Mouse (Mus musculus): ENCODE results near the gene Pygl. TPM values are rescaled to one million over a fixed set of nuclear protein-coding genes. Genes with fewer than 3 reads are reported as not detected.

Gene Pygl
- polyA plus RNA-seq (2015; fragmentation: Nextera tagmentation; extraction: Ambion mirVana) = 85.1 and 94.2 TPM in 2 replicates

GRCm38 (mm10) chr12:70231294-70231693, at the start of gene Pygl:
Gene Pygl (minus strand): TSS chr12:70231488.
- Histone ChIP-seq H3K36me3 (ENCODE audit: control insufficient read depth, insufficient read depth, low read length) (no peaks in the 10 kb centered on the region), H3K27me3 (ENCODE audit: control insufficient read depth, insufficient read depth, low read depth, low read length) (no peaks in the 10 kb centered on the region), H3K4me2 (ENCODE audit: low read depth, low read length) (peak within 1 kb of the TSS; percentile 51), H3K27ac (ENCODE audit: low read length) (peak within 1 kb of the TSS; percentile 93), H3K4me3 (ENCODE audit: low read length) (peak within 1 kb of the TSS; percentile 36), H3K4me1 (replicated peaks; ENCODE audit: control insufficient read depth, insufficient read depth, low read length) (peaks cover 24% of the 10 kb centered on the region), H3K9me3 (ENCODE audit: control insufficient read depth, low read length) (no peaks in the 10 kb centered on the region), H3K9ac (ENCODE audit: low read length) (peak within 1 kb of the TSS; percentile 51)
- ATAC-seq (ENCODE audit: low read depth) = peak; percentile 53
- WGBS = 60% methylated on average over 2 of the region's 2 CpGs

GRCm38 (mm10) chr12:70280930-70281329, 49.6 kb upstream of the Pygl start:
- WGBS = 84% methylated on average over 2 of the region's 2 CpGs
- Histone ChIP-seq H3K9me3 (ENCODE audit: control insufficient read depth, low read length) (no peaks in the 10 kb centered on the region), H3K4me1 (replicated peaks; ENCODE audit: control insufficient read depth, insufficient read depth, low read length) (no peaks in the 10 kb centered on the region), H3K4me2 (ENCODE audit: low read depth, low read length) (no peak overlapping the region), H3K4me3 (ENCODE audit: low read length) (no peak overlapping the region), H3K27me3 (ENCODE audit: control insufficient read depth, insufficient read depth, low read depth, low read length) (no peaks in the 10 kb centered on the region), H3K27ac (ENCODE audit: low read length) (no peak overlapping the region), H3K36me3 (ENCODE audit: control insufficient read depth, insufficient read depth, low read length) (no peaks in the 10 kb centered on the region), H3K9ac (ENCODE audit: low read length) (no peak overlapping the region)
- no peak for ATAC-seq (ENCODE audit: low read depth)

DNA sequence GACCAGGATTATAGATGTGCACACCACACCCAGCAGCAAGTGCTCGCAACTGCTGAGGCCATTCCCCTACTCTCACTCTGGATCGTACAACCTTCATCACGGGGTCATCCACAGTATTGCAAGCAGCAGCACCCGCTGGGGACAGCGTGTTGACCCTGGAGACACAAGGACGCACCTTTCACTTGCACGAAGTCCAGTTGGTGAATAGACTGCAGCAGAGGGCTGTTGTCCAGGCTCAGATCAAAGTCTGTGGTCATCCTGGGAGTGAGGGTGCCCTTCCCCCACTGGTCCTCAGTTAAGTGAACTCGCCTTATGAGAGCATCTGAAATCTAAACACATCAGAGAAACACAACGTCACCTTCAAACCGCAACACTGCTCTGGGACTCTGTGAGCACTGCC, 49.1 kb upstream of the Pygl start:
- 63% methylated on average over 10 of the region's 10 CpGs for WGBS
- Histone ChIP-seq H3K36me3 (ENCODE audit: control insufficient read depth, insufficient read depth, low read length) (no peaks in the 10 kb centered on the region), H3K4me1 (replicated peaks; ENCODE audit: control insufficient read depth, insufficient read depth, low read length) (no peaks in the 10 kb centered on the region), H3K27ac (ENCODE audit: low read length) (no peak overlapping the region), H3K4me2 (ENCODE audit: low read depth, low read length) (no peak overlapping the region), H3K9me3 (ENCODE audit: control insufficient read depth, low read length) (no peaks in the 10 kb centered on the region), H3K9ac (ENCODE audit: low read length) (no peak overlapping the region), H3K4me3 (ENCODE audit: low read length) (no peak overlapping the region), H3K27me3 (ENCODE audit: control insufficient read depth, insufficient read depth, low read depth, low read length) (no peaks in the 10 kb centered on the region)
- no peak for ATAC-seq (ENCODE audit: low read depth)

GRCm38 (mm10) chr12:70277071-70277939, 46.0 kb upstream of the Pygl start:
- no peaks in the 10 kb centered on the region for H3K4me1 ChIP-seq (replicated peaks; ENCODE audit: control insufficient read depth, insufficient read depth, low read length)
- H3K4me2 ChIP-seq (ENCODE audit: low read depth, low read length) = no peak overlapping the region
- no peaks in the 10 kb centered on the region for H3K27me3 ChIP-seq (ENCODE audit: control insufficient read depth, insufficient read depth, low read depth, low read length)
- 57% methylated on average over 12 of the region's 12 CpGs for WGBS
- no peak for ATAC-seq (ENCODE audit: low read depth)
- H3K36me3 ChIP-seq (ENCODE audit: control insufficient read depth, insufficient read depth, low read length) = no peaks in the 10 kb centered on the region
- no peaks in the 10 kb centered on the region for H3K9me3 ChIP-seq (ENCODE audit: control insufficient read depth, low read length)
- H3K4me3 ChIP-seq (ENCODE audit: low read length) = no peak overlapping the region
- H3K9ac ChIP-seq (ENCODE audit: low read length) = no peak overlapping the region
- no peak overlapping the region for H3K27ac ChIP-seq (ENCODE audit: low read length)

DNA sequence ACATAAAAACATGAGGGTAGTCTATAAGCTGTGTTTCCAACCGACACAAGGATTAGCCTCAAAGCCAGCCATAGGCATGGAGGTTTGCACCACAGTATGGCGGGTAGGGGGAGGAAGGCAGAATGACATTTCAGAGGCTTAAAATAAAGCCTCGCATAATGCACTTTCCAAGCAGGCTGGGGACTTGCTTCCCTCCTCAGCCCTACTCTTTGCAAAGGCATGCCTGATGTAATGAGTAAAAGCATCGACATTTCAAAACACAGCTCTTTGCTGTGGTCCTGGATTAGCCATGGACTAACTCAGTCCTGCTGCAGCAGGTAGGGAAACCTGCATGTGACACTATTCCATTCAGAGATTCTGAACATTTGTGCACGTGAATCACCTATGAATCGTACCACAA, 38.4 kb upstream of the Pygl start:
- no peak overlapping the region for H3K9ac ChIP-seq (ENCODE audit: low read length)
- H3K4me2 ChIP-seq (ENCODE audit: low read depth, low read length) = no peak overlapping the region
- H3K9me3 ChIP-seq (ENCODE audit: control insufficient read depth, low read length) = no peaks in the 10 kb centered on the region
- 76% methylated on average over 6 of the region's 6 CpGs for WGBS
- 0 out of 2 replicates have a peak, but pooled peaks cover 2% of the 10 kb centered on the region for H3K4me1 ChIP-seq (replicated peaks; ENCODE audit: control insufficient read depth, insufficient read depth, low read length)
- H3K4me3 ChIP-seq (ENCODE audit: low read length) = no peak overlapping the region
- no peaks in the 10 kb centered on the region for H3K36me3 ChIP-seq (ENCODE audit: control insufficient read depth, insufficient read depth, low read length)
- ATAC-seq (ENCODE audit: low read depth) = no peak
- no peak overlapping the region for H3K27ac ChIP-seq (ENCODE audit: low read length)
- H3K27me3 ChIP-seq (ENCODE audit: control insufficient read depth, insufficient read depth, low read depth, low read length) = no peaks in the 10 kb centered on the region

DNA sequence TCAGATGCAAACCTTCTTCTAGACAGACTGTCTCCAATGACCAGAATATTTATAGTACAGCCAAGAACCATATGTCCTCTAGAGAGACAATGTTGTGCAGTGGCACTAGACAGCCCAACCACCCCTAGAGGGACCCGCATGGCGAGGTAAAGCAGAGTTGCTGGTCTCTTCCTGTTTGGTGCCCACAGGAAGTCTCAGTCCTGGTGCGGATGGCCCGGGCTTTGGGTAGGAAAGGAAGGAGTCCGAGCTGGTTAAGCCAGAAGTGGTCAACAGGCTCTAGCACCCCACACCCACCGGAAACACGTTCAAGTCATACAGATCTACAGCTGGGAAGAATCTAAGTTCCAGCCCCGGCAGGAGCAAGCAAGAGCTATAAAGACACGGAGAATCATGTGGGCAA, 36.0 kb upstream of the Pygl start:
- Histone ChIP-seq H3K27me3 (ENCODE audit: control insufficient read depth, insufficient read depth, low read depth, low read length) (no peaks in the 10 kb centered on the region), H3K4me2 (ENCODE audit: low read depth, low read length) (no peak overlapping the region), H3K9ac (ENCODE audit: low read length) (no peak overlapping the region), H3K4me3 (ENCODE audit: low read length) (no peak overlapping the region), H3K4me1 (replicated peaks; ENCODE audit: control insufficient read depth, insufficient read depth, low read length) (0 out of 2 replicates have a peak, but pooled peaks cover 2% of the 10 kb centered on the region), H3K27ac (ENCODE audit: low read length) (no peak overlapping the region), H3K36me3 (ENCODE audit: control insufficient read depth, insufficient read depth, low read length) (no peaks in the 10 kb centered on the region), H3K9me3 (ENCODE audit: control insufficient read depth, low read length) (no peaks in the 10 kb centered on the region)
- ATAC-seq (ENCODE audit: low read depth) = no peak
- 79% methylated on average over 9 of the region's 9 CpGs for WGBS

DNA sequence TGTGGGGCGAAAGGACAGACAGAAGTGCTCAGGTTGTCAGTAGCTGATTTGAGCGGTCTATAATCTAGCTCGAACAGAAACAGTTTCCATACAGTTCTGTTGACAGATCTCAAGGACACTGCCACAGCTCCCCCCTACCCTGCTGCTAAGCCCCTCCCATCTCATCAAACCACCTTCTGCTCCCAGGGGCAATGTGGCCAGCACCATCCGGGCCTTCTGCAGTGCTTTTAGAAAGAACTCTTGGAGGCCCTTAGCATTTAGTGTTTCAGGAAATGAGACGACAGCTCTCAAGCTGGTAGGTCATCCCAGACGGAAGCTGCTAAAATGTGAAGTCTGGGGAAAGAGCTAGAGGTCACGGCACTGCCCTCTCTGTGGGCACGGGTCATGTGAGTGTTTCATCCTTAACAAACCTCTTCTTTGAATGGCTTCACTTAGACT, 35.2 kb upstream of the Pygl start:
- Histone ChIP-seq H3K4me1 (replicated peaks; ENCODE audit: control insufficient read depth, insufficient read depth, low read length) (0 out of 2 replicates have a peak, but pooled peaks cover 2% of the 10 kb centered on the region), H3K9me3 (ENCODE audit: control insufficient read depth, low read length) (no peaks in the 10 kb centered on the region), H3K27me3 (ENCODE audit: control insufficient read depth, insufficient read depth, low read depth, low read length) (no peaks in the 10 kb centered on the region), H3K36me3 (ENCODE audit: control insufficient read depth, insufficient read depth, low read length) (no peaks in the 10 kb centered on the region), H3K27ac (ENCODE audit: low read length) (no peak overlapping the region), H3K9ac (ENCODE audit: low read length) (no peak overlapping the region), H3K4me3 (ENCODE audit: low read length) (no peak overlapping the region), H3K4me2 (ENCODE audit: low read depth, low read length) (no peak overlapping the region)
- 36% methylated on average over 8 of the region's 8 CpGs for WGBS
- ATAC-seq (ENCODE audit: low read depth) = no peak

- H3K4me3 ChIP-seq (ENCODE audit: low read length) = no peak overlapping the region
- H3K27me3 ChIP-seq (ENCODE audit: control insufficient read depth, insufficient read depth, low read depth, low read length) = no peaks in the 10 kb centered on the region
- 76% methylated on average over 7 of the region's 7 CpGs for WGBS
- H3K36me3 ChIP-seq (ENCODE audit: control insufficient read depth, insufficient read depth, low read length) = no peaks in the 10 kb centered on the region
- 0 out of 2 replicates have a peak, but pooled peaks cover 2% of the 10 kb centered on the region for H3K4me1 ChIP-seq (replicated peaks; ENCODE audit: control insufficient read depth, insufficient read depth, low read length)
- no peak for ATAC-seq (ENCODE audit: low read depth)
- H3K9me3 ChIP-seq (ENCODE audit: control insufficient read depth, low read length) = no peaks in the 10 kb centered on the region
- no peak overlapping the region for H3K27ac ChIP-seq (ENCODE audit: low read length)
- no peak overlapping the region for H3K4me2 ChIP-seq (ENCODE audit: low read depth, low read length)
- H3K9ac ChIP-seq (ENCODE audit: low read length) = no peak overlapping the region
Observed at GRCm38 (mm10) chr12:70263721-70264120, 32.4 kb upstream of the Pygl start.

DNA sequence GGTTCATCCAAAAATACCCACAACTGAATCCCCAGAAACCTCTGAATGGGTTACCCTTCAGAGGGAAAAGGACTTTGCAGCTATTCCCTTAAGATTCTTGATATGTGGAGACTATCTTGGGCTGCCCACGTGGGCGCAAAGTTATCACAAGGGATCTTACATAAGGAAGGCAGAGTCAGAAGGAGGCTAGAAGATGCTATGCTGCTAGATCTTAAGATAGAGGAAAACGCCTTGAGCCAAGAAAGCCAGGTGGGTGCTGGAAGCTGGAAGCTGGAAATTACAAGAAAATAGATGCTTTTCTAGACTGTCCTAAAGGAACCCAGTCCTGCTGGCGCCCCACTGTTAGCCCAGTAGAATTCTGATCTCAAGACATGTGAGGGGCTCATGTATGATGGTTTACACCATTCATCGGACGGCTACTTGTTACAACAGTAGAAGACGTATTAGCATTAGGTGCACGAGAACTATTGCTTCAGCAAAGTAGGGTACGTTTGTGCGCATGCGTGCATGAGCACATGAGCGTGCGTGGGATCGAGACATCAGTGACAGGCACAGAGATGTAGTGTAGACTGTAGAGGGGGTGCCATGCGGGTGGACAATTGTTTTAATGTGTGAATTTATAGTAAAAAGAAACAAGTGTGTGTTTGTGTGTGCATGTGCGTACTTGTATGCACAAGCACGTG, 31.1 kb upstream of the Pygl start:
- H3K27me3 ChIP-seq (ENCODE audit: control insufficient read depth, insufficient read depth, low read depth, low read length) = no peaks in the 10 kb centered on the region
- 0 out of 2 replicates have a peak, but pooled peaks cover 2% of the 10 kb centered on the region for H3K4me1 ChIP-seq (replicated peaks; ENCODE audit: control insufficient read depth, insufficient read depth, low read length)
- H3K36me3 ChIP-seq (ENCODE audit: control insufficient read depth, insufficient read depth, low read length) = no peaks in the 10 kb centered on the region
- no peaks in the 10 kb centered on the region for H3K9me3 ChIP-seq (ENCODE audit: control insufficient read depth, low read length)
- H3K4me3 ChIP-seq (ENCODE audit: low read length) = no peak overlapping the region
- no peak overlapping the region for H3K4me2 ChIP-seq (ENCODE audit: low read depth, low read length)
- H3K27ac ChIP-seq (ENCODE audit: low read length) = no peak overlapping the region
- WGBS = 90% methylated on average over 17 of the region's 17 CpGs
- ATAC-seq (ENCODE audit: low read depth) = no peak
- H3K9ac ChIP-seq (ENCODE audit: low read length) = no peak overlapping the region

Measured in lung, embryonic 16.5 days (tissue).